Mouse (Mus musculus) midbrain, embryonic 13.5 days (tissue): ENCODE results near the gene Il16. TPM values are rescaled to one million over a fixed set of nuclear protein-coding genes. Genes with fewer than 3 reads are reported as not detected.

Experiments used
- ATAC-seq: fragments of 200-750 bp; cut with Nextera tagmentation; 2 replicates; pipeline ENCODE4 v1.8.0; 2017; ENCODE audit warnings: mild to moderate bottlenecking, moderate TSS enrichment, moderate library complexity
- H3K27ac ChIP-seq: fragments of 300-500 bp; sonication (generic); 2 replicates; pipeline ENCODE4 v1.5.1; 2015; ENCODE audit warnings: inconsistent platforms, mild to moderate bottlenecking, moderate library complexity
- H3K27me3 ChIP-seq: fragments of 300-500 bp; sonication (generic); 2 replicates; pipeline ENCODE4 v1.6.1; 2015; ENCODE audit warnings: mild to moderate bottlenecking, inconsistent platforms
- H3K36me3 ChIP-seq: fragments of 300-500 bp; sonication (generic); 2 replicates; pipeline ENCODE4 v1.6.1; 2015; ENCODE audit warnings: mild to moderate bottlenecking, inconsistent platforms
- H3K4me1 ChIP-seq: fragments of 300-500 bp; sonication (generic); replicated peaks from 2 replicates; pipeline ENCODE4 v1.6.1; 2015; ENCODE audit warnings: inconsistent platforms
- H3K4me2 ChIP-seq: fragments of 300-500 bp; sonication (generic); replicated peaks from 2 replicates; pipeline ENCODE4 v1.6.1; 2015; ENCODE audit warnings: moderate library complexity, mild to moderate bottlenecking, inconsistent platforms
- H3K4me3 ChIP-seq: fragments of 300-500 bp; sonication (generic); replicated peaks from 2 replicates; pipeline ENCODE4 v1.5.1; 2015; ENCODE audit warnings: mild to moderate bottlenecking, inconsistent platforms
- H3K9ac ChIP-seq: fragments of 300-500 bp; sonication (generic); replicated peaks from 2 replicates; pipeline ENCODE4 v1.6.1; 2015; ENCODE audit warnings: mild to moderate bottlenecking, inconsistent platforms
- H3K9me3 ChIP-seq: fragments of 300-500 bp; sonication (generic); 2 replicates; pipeline ENCODE4 v1.6.1; 2016; ENCODE audit warnings: mild to moderate bottlenecking, inconsistent platforms
- WGBS: fragments of 180-500 bp; shearing (Covaris S2); methylation state at CpG from one replicate; pipeline ENCODE4 v1.1.7; 2015; 5-methylcytosine and 5-hydroxymethylcytosine counted together
- polyA plus RNA-seq: library from polyadenylated mRNA; unstranded; fragments of >200 nt; fragmentation: Nextera tagmentation; extraction: Ambion mirVana; gene quantifications from 2 replicates; pipeline ENCODE4 v1.2.1, GENCODE M21; 2015

Gene Il16
- polyA plus RNA-seq, 1 experiment from 2014 or later: 0.74 TPM

- Histone ChIP-seq H3K36me3 (no peaks in the 10 kb centered on the region), H3K27ac (no peak overlapping the region), H3K4me3 (no peak overlapping the region), H3K9ac (no peak overlapping the region), H3K9me3 (no peaks in the 10 kb centered on the region), H3K27me3 (no peaks in the 10 kb centered on the region), H3K4me2 (no peak overlapping the region), H3K4me1 (no peaks in the 10 kb centered on the region)
- WGBS: 81% methylated on average over 5 of the region's 5 CpGs
- no peak for ATAC-seq
These were observed 77.4 kb downstream of the Il16 start for GRCm38 (mm10) chr7:83667936-83668645.

DNA sequence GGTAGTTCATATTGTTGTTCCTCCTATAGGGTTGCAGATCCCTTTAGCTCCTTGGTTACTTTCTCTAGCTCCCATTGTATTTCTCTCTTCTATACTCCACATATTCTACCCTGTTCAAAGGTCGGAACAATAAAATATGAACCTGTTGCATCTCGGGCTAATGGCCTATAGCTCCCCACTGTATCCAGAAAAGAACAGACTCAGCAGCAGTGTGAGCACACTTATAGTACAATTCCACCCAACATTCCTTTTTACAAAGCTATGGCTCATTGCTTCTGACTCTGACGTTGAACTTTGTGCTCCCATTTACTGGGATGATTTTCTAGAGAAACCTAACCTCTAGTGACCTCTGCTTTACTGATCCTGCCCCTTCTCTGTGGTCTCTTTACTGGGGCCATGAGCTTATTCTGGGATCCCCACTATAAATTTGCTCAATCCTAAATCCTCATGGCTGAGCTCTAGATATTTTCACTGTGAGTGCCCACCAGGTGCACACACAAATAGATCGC is 79.4 kb downstream of the Il16 start:
- H3K4me1 ChIP-seq: no peaks in the 10 kb centered on the region
- H3K36me3 ChIP-seq: no peaks in the 10 kb centered on the region
- 91% methylated on average over 4 of the region's 4 CpGs for WGBS
- no peaks in the 10 kb centered on the region for H3K9me3 ChIP-seq
- H3K27ac ChIP-seq: no peak overlapping the region
- no peak overlapping the region for H3K4me2 ChIP-seq
- no peak overlapping the region for H3K9ac ChIP-seq
- no peak overlapping the region for H3K4me3 ChIP-seq
- no peak for ATAC-seq
- H3K27me3 ChIP-seq: no peaks in the 10 kb centered on the region

GRCm38 (mm10) chr7:83662711-83663375 is 82.7 kb downstream of the Il16 start:
- WGBS: 94% methylated on average over 6 of the region's 6 CpGs

GRCm38 (mm10) chr7:83661763-83662162 is 83.8 kb downstream of the Il16 start:
- Histone ChIP-seq H3K4me2 (no peak overlapping the region), H3K36me3 (no peaks in the 10 kb centered on the region)
- WGBS: 97% methylated on average over 3 of the region's 3 CpGs

More at GRCm38 (mm10) chr7:83662711-83663375, 82.7 kb downstream of the Il16 start:
- Histone ChIP-seq H3K36me3 (no peaks in the 10 kb centered on the region), H3K9ac (no peak overlapping the region), H3K27me3 (no peaks in the 10 kb centered on the region), H3K4me2 (no peak overlapping the region), H3K4me1 (no peaks in the 10 kb centered on the region), H3K9me3 (no peaks in the 10 kb centered on the region), H3K4me3 (no peak overlapping the region), H3K27ac (no peak overlapping the region)
- no peak for ATAC-seq

GRCm38 (mm10) chr7:83661031-83661430 is 84.5 kb downstream of the Il16 start:
- Histone ChIP-seq H3K4me3 (no peak overlapping the region), H3K27me3 (no peaks in the 10 kb centered on the region), H3K4me2 (no peak overlapping the region), H3K9me3 (no peaks in the 10 kb centered on the region), H3K36me3 (no peaks in the 10 kb centered on the region), H3K4me1 (no peaks in the 10 kb centered on the region), H3K27ac (no peak overlapping the region), H3K9ac (no peak overlapping the region)
- no peak for ATAC-seq
- WGBS: 89% methylated on average over 10 of the region's 10 CpGs

More at GRCm38 (mm10) chr7:83661763-83662162, 83.8 kb downstream of the Il16 start:
- Histone ChIP-seq H3K27me3 (no peaks in the 10 kb centered on the region), H3K4me3 (no peak overlapping the region), H3K27ac (no peak overlapping the region), H3K4me1 (no peaks in the 10 kb centered on the region), H3K9me3 (no peaks in the 10 kb centered on the region), H3K9ac (no peak overlapping the region)
- no peak for ATAC-seq

DNA sequence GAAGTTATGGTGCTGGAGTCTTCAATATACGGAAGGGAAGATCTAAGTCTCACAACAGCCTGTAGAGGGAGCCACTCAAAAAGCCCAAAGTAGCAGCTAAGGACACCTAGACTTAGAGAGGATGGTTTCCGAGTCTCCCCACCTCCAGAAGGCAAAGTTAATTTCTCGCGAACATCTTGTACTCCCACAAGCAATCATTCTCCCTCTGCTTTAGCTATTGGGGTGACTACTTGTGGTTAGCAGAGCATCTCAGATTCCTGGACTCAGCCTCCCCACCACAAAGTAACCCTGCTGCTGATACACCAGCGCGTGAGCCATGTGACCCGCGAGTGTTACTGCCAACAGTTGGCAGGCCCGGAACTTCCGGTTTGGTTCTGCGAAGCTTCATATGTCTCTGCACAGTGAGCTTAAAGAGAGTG is 85.2 kb downstream of the Il16 start:
- Histone ChIP-seq H3K9ac (no peak overlapping the region), H3K9me3 (no peaks in the 10 kb centered on the region), H3K4me1 (no peaks in the 10 kb centered on the region), H3K4me3 (no peak overlapping the region), H3K27ac (no peak overlapping the region), H3K36me3 (no peaks in the 10 kb centered on the region), H3K27me3 (no peaks in the 10 kb centered on the region), H3K4me2 (no peak overlapping the region)
- 94% methylated on average over 11 of the region's 11 CpGs for WGBS
- no peak for ATAC-seq

- Histone ChIP-seq H3K4me2 (no peak overlapping the region), H3K4me3 (no peak overlapping the region), H3K27ac (no peak overlapping the region), H3K4me1 (no peaks in the 10 kb centered on the region), H3K9ac (no peak overlapping the region), H3K36me3 (no peaks in the 10 kb centered on the region), H3K27me3 (no peaks in the 10 kb centered on the region), H3K9me3 (no peaks in the 10 kb centered on the region)
- WGBS: 93% methylated on average over 9 of the region's 9 CpGs
- ATAC-seq: no peak
These were observed 86.1 kb downstream of the Il16 start for GRCm38 (mm10) chr7:83659159-83660065.

DNA sequence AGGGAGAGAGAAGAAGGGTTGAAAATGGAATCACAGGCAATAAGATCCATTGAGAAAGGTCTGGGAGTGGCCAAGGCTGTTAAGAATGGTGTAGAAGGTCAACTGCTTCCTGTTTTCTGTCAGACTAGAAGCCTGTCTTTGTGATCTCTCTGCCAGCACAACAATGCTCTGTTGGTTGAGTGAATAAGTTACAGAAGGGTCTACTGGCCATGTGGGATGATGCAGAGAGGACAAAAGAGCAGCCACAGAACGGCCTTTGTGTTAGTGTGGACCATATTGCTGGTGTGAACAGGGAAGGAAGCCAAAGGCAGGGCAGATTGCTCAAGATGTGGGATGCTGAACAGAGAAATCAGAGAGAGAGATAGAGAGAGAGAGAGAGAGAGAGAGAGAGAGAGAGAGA is 86.8 kb downstream of the Il16 start:
- Histone ChIP-seq H3K9ac (no peak overlapping the region), H3K4me1 (no peaks in the 10 kb centered on the region), H3K9me3 (no peaks in the 10 kb centered on the region), H3K4me3 (no peak overlapping the region), H3K27ac (no peak overlapping the region), H3K36me3 (no peaks in the 10 kb centered on the region), H3K27me3 (no peaks in the 10 kb centered on the region), H3K4me2 (no peak overlapping the region)
- no peak for ATAC-seq
- 73% methylated on average over 1 of the region's 1 CpGs for WGBS

GRCm38 (mm10) chr7:83654938-83655630 is 90.4 kb downstream of the Il16 start:
- Histone ChIP-seq H3K36me3 (no peaks in the 10 kb centered on the region), H3K9me3 (no peaks in the 10 kb centered on the region), H3K4me2 (no peak overlapping the region), H3K27me3 (no peaks in the 10 kb centered on the region), H3K4me1 (no peaks in the 10 kb centered on the region), H3K4me3 (no peak overlapping the region), H3K27ac (no peak overlapping the region), H3K9ac (no peak overlapping the region)
- no peak for ATAC-seq
- WGBS: 72% methylated on average over 5 of the region's 5 CpGs

- Histone ChIP-seq H3K27ac (no peak overlapping the region), H3K27me3 (no peaks in the 10 kb centered on the region), H3K4me3 (no peak overlapping the region), H3K4me2 (no peak overlapping the region), H3K9me3 (no peaks in the 10 kb centered on the region), H3K36me3 (no peaks in the 10 kb centered on the region), H3K4me1 (no peaks in the 10 kb centered on the region), H3K9ac (no peak overlapping the region)
- no peak for ATAC-seq
- WGBS: 91% methylated on average over 2 of the region's 2 CpGs
These were observed 91.3 kb downstream of the Il16 start for GRCm38 (mm10) chr7:83654196-83654595.

- Histone ChIP-seq H3K4me3 (no peak overlapping the region), H3K36me3 (no peaks in the 10 kb centered on the region), H3K4me2 (no peak overlapping the region), H3K9ac (no peak overlapping the region), H3K9me3 (no peaks in the 10 kb centered on the region), H3K4me1 (no peaks in the 10 kb centered on the region), H3K27ac (no peak overlapping the region), H3K27me3 (no peaks in the 10 kb centered on the region)
- WGBS: 91% methylated on average over 2 of the region's 2 CpGs
- no peak for ATAC-seq
These were observed 91.9 kb downstream of the Il16 start for GRCm38 (mm10) chr7:83653605-83654051.
